Mouse (Mus musculus) thymus, postnatal 25 days (tissue): ENCODE measurements at regions not wholly inside any gene's neighbourhood (a gene's known extent, or its start where the extent isn't known, plus 50 kb on each side); places are given as distances from the start of the nearest gene placed in this dataset.

ENCODE experiments used
- DNase-seq: peaks from one replicate; pipeline ENCODE4 v3.0.0; 2022

DNA sequence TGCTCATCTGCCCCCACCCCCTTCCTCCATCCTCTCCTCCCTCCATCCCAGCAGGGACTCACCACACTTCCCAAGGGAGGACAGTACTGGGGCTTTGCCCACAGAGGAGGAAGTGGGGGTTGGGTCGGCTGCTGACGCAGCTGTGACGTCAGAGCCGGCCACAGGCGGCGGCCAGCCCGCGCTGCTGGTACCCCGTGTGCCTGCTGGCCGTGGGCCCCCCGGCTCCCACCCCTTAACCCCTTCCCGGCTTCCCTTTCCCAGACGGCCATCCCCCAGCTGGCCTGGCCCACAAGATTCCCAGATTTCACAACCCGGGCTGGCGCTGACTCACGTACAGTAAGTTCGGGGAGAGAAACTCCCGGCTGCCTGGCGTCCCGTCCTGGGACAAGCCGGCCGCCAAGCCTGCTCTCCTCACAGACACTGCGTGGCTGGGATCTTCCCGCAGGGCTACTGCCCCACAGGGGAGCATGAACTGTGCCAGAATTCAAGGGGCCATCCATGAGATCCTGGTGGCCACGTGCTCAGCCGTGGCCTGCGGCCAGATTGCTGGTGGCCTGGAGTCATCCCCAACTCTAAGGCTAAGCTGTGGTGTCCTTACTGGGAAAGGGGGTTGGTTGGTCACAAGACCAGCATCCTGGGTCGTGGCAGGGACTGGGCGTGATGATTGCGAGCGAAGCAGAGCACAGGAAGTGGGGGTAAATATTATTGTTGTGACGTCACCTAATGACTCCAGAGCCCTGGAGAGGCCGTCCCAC lies 87.9 kb upstream of the Tmem189 start:
- DNase-seq = peak; percentile 65

DNA sequence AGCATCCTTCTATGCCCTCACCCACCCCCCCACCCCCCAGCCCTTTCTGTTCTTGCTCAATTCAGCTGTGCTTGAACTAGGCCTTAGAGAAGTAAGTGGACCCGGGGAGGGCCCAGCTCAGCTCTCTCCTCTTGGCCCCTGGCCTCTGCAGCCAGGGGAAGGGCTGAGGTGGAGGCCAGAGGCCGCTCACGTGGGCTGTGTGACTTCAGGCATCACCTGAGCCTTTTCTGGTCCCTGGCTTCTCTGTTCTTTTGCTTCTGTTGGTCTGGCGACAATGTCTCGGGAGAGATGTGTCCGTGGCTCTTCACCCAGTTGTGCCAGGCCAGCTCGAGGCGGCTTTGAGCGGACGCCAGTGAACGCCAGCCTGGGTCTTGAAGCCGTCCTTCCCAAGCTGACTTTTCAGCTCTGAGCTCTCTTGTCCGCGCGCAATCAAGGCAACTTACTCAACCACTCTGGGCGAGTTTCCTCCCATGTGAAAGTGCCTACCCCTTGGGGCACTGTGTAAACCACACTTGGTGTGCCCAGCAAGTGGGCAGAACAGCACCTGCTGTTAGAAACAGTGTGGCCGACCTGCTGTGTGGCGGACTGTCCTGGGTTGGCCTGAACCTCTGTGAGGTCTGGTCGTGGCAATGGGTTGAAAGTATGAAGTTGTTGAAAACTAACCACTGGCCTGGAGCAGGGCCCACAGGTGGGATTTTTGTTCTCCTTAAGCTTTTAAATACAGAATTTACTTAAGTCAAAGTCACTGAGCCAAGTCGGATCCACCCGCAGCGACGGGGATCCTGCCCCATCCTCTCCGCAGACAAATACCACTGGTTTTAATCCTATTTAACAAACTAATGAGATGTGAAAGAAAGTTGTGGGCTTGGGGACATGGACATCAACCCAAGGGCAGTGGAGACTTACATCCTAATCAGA lies 86.9 kb upstream of the Tmem189 start:
- no peak for DNase-seq

DNA sequence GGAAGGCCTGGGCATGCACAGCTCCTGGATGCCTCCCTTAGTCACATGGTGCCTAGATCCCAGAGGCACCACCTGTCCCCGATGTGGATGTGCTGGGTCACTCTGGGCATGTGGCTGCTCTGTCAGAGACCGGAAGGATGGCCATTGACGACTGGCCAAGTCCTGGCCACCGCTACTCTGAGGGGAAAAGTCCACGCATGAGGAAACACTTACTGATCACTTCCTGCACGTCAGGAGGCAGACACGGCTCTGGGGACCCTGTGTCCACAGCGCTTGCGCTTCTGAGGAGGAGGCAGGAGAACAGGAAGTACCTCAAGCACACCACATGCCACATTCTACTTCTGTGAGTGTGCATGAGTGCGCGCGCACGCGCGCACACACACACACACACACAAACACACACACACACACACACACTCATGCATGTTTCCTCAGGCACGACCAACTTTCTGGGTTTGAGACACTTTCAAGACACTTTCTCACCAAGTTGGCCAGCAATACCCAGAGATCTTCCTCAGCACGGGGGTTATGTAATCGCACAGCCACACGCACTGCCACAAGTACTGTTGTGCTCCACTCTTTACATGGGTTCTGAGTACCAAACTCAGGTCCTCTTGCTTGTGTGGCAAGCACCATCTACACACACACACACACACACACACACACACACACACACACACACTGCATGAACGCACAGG lies 85.7 kb upstream of the Tmem189 start:
- peak; percentile 61 for DNase-seq

DNA sequence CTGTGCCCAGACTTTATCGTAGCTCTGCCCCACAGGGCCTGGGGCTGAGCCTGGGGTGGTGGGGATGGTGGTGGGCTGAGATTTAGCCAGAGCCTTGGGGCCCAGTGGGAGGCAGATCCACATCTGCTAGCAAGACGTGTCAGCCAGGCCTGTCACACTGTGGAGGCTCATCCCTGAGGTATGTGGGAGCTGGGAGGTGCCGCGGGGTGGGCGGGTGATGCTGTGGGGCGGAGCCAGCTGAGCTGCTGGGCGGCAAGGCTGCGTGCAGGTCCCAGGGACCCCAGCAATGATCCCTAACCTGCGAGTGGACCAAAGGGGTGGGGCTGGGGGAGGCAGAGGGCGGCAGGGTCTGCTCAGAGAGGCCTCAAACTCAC lies 85.2 kb upstream of the Tmem189 start:
- DNase-seq = peak; percentile 20

DNA sequence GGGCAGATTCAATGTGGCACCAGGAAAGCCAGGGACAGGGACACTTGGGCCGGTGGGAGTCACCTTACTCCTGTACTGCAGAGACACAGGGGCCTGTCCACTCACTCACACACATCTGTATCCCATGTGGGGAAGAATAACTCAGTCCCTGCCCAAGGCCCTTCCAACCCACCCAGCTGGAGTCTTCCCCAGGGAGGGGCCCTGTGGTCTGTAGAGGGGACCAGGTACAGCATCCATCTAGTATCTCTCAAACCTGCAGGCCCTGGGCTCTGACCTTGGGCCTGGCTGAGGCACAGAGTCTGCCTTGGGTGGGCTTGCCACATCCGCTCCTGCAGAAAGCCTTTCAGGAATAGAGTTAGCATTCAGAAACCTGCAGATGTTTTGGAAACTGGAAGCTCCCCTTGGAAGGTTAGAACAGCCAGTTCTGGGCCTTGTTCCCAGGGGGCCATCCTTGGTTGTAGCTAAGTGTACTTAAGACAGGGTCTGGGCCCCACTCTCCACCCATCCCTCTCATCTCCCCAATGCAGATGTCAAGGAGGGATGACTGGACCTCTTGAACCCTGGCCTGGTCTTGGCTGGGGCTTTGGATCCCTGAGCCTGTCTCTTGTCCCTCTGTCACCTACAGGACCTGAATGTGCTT lies 84.7 kb upstream of the Tmem189 start:
- no peak for DNase-seq

DNA sequence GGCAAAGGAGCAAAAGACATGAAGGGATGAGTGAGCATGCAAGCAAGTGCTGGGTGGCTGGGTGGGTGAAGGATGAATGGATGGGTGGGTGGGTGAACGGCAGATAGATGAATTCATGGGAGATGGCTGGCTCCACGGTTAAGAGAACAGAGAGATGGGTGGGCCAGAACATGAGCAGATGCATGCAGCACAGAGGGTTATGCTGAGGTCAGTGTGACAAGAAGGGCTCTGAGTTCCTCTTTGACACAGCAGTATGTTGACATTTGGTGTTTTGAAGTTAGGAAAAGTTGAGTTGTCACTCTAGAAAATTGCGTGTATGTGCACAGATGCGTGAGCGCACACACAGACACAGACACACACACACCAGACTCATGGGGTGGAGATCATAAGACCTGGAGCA lies 83.2 kb upstream of the Tmem189 start:
- DNase-seq = no peak

DNA sequence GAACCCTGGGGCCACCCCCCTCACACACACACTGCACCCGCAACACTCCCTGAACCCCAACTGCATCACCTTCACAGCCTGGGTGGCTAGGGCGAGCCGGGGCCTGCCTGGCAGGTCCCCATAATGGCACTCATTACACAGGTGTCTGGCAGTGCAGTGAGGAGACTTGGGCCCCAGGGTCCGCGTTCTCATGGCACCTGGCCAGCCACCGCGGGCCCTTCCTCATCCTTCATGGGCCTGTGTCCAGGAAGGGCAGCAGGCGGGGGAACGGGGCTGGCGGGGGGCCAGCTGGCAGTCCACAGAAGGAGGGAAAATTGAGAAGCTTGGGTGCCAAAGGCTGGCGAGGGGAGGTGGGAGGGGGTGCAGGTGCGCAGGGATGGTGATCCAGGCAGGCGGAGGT lies 78.3 kb upstream of the Tmem189 start:
- no peak for DNase-seq

DNA sequence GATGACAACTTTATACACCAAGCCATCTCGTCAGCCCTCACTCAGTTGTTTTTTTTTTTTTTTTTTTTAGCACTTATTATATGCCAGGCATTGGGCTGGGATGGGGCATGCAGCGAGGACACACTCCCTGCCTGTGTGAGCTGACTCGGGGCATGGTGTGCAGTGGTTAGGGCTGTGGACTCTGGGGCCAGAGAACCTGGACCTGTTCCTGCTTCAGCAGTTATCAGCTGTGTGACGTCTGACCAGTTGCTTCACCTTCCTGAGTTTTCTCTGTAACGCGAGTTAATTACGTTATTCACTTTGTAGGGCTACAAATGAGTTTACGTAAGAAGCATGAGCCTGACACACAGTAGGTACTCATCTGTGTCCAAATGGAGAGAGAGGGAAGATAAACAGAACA lies 77.7 kb upstream of the Tmem189 start:
- DNase-seq = no peak

DNA sequence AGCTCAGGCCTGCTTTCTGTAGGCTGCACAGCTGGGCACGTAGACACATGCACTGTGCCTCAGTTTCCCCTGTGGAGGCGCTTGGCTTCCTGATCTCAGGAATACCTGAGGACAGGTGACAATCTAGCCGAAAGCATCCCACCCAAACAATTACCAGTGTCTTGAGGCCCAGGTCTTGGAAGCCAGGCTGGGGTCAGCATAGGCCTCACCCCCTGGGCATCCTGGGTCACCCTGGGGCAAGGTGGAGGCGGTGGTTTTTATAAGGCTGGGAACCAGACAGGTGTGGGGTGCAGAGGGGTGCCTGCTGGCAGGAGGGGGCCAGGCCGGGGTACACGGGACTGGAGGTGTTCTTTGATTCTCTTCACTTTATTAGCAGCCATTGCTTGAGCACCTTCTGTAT lies 76.2 kb upstream of the Tmem189 start:
- DNase-seq = no peak

DNA sequence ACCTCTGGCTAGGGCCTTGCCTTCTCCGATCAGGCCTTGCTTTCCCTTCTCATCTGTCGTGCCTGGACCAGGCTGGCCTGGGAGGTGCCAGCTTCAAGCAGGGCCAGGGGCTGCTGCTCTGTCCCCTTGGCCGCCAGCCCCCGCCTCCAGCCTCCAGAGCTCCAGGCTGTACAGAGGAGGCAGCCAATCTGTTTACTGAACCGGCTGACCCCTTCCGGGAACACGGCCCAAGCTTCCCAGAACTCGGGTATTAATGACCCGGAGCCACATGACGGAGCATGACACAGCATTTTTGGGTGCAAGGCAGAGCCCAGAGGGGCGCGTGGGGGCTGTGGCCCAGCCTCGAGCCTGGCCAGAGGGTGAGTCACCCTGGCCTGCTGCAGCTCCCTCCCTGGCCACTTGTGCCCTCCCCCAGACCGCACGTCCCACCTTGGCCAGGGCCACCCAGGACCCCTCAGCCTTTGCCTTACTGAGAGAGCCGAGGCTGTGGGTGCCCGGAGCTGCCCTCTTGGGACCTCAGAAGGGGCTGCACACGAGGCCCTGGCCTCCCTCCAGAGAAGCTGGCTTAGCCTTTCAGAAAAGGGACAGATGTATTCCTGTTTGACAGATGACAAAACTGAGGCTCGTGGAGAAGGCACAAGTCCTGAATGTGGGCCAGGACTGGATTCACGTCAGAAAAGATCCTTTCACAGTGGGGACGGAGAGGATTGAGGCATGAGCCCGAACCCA lies 75.6 kb upstream of the Tmem189 start:
- DNase-seq = no peak

DNA sequence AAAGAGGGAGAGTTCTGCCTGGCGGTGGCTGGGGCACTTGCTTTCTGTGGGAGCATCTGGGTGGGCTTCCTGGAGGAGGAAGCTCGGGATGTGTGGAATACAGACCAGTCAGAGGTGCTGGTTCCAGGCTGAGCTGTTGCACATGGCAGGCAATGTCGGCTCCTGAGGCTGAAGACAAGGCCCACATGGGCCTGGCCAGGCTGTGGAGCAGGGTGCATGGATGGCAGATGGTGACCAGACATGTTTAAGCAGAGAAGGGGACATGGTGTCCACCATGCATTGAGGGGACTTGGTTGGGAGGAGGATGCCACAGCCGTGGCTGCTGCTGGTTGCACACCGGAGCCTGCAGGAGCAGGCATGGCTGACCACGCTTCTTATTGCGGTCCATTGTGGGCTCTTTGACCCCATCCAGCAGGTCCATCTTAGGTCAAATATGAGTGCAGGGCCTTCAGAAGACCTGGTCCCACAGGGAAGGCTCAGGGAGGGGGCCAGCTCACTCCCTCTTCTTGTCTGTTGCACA lies 74.3 kb upstream of the Tmem189 start:
- DNase-seq = no peak

DNA sequence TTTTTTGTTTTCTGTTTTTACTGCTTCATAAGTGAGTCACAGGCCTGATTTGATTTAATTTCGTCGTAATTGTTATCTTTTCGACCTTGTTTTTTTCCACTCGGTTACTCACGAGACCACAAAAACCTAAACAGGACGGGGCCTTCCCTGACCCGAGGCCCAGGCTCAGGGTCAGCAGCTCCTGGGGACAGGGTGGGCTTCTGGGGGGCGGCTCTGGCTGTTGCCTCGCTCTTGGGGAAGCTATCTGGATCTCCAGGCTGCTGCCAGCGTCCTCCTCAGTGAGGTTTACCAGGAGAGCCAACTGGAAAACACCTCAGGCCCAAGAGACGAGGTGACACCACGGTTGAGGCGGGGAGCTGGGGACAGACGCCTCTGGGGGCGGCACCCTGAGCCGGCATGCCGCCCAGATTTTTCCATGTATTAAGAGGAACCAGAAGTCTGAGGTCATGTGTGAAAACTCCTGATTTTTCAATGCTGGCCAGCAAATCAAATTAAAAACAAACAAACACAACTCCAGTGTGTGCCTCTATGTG lies 71.8 kb upstream of the Tmem189 start:
- no peak for DNase-seq

DNA sequence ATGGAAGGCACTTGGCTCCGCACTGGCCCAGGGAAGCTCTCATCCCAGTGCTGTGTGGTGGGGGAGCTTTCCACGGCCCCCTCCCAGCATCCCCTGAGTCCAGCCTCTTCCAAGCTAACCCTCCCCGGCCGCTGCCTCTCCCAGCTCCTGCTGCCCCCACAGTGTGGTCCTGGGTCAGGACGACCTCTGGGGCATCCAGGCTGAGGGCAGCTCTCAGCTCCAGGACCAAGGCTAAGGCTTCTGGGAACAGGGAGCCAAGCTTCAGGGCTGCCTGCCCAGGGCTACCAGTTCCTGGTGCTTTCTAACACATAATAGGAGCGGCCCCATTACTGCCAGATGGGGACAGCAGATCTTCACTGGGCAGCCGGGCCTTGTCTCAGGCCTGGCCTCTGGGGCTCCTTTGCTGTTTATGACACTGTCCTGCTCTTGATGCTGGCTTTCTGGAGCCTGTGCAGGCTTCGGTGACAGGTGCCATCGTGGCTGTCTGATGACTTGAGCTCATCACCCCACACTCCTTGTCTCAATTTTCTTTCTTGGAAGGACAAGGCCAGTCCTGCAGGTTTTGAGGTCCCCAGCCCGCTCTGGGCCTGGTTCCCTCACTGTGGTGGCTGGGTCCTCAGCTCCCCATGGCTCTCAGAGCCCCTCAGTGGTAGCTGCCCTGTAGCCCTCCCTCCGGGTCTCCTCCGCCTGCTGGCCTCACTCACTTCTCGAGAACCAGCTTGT lies 71.2 kb upstream of the Tmem189 start:
- no peak for DNase-seq

DNA sequence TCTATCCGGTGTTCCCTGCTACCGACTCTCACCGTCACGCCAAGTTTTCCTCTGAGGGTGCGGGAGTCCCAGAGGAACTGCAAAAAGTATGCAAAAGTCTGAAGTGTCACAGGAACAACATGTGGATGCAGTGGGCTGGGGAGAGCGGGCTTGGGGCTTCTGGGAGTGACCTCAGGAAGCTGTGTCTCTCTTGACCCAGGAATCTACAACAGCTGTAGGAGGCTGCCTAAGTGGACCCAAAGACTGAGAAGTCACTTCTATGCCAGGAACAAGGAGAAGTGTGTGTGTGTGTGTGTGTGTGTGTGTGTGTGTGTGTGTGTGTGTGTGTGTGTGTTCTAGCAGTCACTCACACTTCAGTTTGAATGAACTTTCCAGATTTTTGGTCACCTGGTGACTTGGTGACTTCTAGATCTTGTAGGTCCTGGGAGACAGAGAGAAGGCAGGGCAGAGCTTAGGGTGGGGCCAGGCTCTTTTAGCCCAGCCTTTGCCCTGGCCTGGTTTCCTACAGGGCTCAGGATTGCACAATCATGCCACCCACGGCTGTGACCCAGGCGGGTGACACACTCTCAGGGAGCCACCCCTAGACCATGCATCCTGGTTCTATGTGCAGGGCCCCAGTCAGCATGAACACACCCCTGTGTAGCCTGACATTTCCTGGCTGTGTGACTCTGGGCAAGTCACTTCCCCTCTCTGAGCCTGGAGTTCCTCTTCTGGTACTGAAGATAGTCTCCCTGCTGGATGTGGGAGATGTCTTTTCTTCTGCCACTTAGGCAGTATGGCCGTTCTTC lies 70.2 kb upstream of the Tmem189 start:
- no peak for DNase-seq

DNA sequence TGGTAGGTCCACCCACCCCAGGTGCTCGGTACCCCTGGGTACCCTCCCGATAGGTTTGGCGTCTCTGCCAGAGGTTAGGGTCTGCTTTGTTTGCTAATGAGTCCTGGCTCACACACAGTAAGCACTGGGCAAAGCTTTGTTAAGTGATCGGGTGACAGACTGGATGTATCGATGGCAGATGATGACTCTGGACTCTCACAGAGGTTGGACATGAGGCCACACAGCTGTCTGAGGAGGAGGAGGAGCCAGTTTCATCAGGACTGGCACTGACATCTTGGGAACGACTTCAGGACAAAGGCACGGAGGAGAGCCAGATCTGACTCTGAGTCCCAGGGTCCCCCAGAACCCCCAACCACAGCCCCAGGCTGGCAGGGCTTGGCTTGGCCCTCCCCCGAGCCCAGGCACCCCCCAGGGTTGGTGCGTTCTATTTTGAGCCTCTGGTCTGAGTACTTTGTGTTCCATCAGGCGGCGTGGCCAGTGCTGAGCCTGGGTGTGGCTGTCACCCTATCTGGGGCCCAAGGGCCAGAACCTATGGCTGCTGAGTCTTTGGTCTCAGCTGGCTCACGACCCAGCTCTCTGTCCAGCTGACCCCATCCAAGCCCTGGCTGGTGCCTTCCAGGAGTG lies 67.6 kb upstream of the Tmem189 start:
- no peak for DNase-seq

DNA sequence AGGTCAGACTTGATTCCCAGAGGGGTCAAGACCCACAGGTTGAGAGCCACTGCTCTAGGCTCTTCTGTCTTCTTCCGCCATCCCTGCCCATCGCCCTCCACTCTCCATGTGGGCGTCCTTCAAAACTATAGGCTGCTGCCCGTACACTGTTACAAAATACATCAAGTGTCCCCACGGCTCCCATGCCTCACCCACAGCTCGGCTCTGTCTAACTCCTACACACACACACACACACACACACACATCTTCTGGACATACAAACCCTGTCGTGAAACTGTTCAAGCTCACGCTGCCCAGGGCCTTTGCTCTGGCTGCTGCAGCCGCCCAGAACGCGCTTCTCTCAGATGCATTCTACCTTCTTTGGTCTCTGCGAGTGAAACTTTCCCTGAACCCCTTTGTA lies 67.1 kb upstream of the Tmem189 start:
- no peak for DNase-seq

DNA sequence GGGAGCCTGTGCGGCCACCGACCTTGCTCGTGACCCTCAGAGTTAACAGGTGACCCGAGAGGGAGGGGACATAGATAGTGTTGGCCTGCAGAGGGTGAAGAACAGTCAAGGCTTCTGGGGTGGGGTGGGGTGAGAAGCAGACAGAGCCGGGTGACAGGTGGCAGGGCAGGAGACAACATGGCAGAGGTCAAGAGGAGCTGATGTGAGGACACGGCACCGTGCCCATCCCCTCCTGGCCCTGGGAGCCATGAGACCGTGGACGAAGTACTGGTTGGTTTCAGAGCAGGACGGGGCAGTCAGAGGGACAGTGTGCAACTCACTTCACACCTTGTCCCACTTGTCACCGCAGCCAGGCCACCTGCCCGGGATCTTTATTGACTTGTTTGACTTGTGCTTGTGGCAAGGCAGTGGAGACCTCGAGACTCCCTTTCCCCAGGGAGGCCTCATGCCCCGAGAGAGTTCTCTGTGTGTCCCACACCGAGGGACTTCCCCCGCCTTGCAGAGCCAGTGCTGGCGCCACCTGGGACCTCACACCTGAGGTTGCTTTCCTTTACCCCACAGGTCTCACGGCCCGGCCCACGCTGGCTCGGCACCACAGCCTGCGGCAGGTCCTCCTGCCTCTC lies 65.4 kb upstream of the Tmem189 start:
- DNase-seq = no peak

DNA sequence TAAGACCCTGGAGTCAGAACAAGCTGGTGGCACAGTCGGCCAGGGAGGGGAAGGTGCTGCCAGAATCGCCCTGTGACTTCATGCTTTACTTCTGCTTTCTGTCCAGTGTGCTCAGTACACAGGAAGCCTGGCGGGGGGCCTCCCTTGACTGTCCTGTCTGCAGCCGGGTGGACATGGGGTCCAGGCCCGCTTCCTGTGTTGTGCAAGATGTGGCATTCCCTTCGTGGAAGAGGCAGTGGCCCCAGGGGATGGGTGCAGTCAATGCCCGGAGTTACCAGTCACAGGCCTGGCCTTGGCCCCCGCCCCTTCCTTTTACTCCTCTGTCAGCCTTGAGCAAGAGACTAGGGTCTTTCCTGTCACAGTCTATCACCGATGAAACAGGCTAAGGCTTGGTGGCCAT lies 64.3 kb upstream of the Tmem189 start:
- no peak for DNase-seq

DNA sequence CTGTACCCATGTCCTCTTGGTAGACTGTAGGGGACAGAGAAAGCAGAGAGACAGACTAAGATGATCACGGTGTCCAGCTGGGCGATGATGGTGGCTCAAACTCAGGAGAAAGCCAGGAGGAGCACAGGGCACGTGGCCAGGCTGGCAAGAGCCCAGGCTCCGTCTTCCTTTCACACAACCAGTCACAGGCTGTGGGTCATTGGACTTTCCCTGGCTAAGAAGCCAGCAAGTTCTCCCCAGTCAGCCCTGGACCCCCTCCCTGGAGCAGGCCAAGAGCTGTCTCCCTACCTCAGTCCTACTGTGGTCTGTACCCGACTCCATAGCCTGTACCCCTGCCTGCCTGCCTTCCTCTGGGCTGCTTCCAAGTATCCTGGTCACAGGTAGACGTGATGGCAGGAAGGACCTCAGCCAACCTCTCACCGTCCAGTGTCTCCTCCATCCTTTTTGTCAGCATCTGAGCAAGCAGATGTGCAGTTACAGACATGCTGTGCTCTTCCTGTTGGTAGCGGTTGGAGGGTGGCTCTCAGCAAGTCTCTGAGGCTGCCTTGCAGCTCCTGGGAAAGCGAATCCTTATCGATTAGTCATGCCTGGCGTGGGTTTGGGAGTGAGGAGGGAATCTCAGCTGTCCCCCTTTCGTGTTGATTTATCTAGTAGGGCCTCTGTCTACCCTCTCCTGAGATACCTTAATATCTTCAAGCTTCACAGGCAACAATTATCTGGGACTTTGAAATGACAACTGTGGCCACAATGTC lies 63.4 kb upstream of the Tmem189 start:
- no peak for DNase-seq
